Mouse (Mus musculus) large intestine, adult 2 months (tissue): ENCODE measurements at regions not wholly inside any gene's neighbourhood (a gene's known extent, or its start where the extent isn't known, plus 50 kb on each side); places are given as distances from the start of the nearest gene placed in this dataset.

Experiments
- DNase-seq: peaks from one replicate; pipeline ENCODE4 v3.0.0-alpha.2; 2012; ENCODE audit warnings: low read depth, low spot score
- WGBS: fragments of 180-500 bp; shearing (Covaris S2); methylation state at CpG from one replicate; pipeline ENCODE4 v1.1.7; 2018; 5-methylcytosine and 5-hydroxymethylcytosine counted together

- WGBS, result 5% methylated on average over 8 of the region's 8 CpGs
- no peak for DNase-seq
Observed at GRCm38 (mm10) chr13:83716711-83717171, 212.9 kb downstream of the Mef2c start.

GRCm38 (mm10) chr13:83717686-83718210 lies 213.9 kb downstream of the Mef2c start:
- DNase-seq, result no peak
- 12% methylated on average over 4 of the region's 4 CpGs for WGBS

- 8% methylated on average over 10 of the region's 10 CpGs for WGBS
- DNase-seq, result no peak
Observed at GRCm38 (mm10) chr13:83718431-83719410, 214.9 kb downstream of the Mef2c start.

- DNase-seq, result no peak
- 8% methylated on average over 24 of the region's 24 CpGs for WGBS
Observed at GRCm38 (mm10) chr13:83719635-83720291, 215.9 kb downstream of the Mef2c start.

- 6% methylated on average over 12 of the region's 12 CpGs for WGBS
- DNase-seq, result no peak
Observed at GRCm38 (mm10) chr13:83720352-83720751, 216.5 kb downstream of the Mef2c start.

GRCm38 (mm10) chr13:83720883-83721371 lies 217.1 kb downstream of the Mef2c start:
- WGBS, result 3% methylated on average over 30 of the region's 30 CpGs
- no peak for DNase-seq

GRCm38 (mm10) chr13:83721563-83721962 lies 217.7 kb downstream of the Mef2c start:
- WGBS, result 6% methylated on average over 14 of the region's 14 CpGs
- DNase-seq, result no peak

GRCm38 (mm10) chr13:83722241-83722640 lies 218.4 kb downstream of the Mef2c start:
- DNase-seq, result no peak
- 6% methylated on average over 7 of the region's 7 CpGs for WGBS

GRCm38 (mm10) chr13:83722791-83723190 lies 219.0 kb downstream of the Mef2c start:
- 9% methylated on average over 3 of the region's 3 CpGs for WGBS
- DNase-seq, result no peak

GRCm38 (mm10) chr13:83723396-83723795 lies 219.6 kb downstream of the Mef2c start:
- DNase-seq, result no peak
- WGBS, result 27% methylated on average over 2 of the region's 2 CpGs

- no peak for DNase-seq
- 21% methylated on average over 3 of the region's 3 CpGs for WGBS
Observed at GRCm38 (mm10) chr13:83724196-83724595, 220.4 kb downstream of the Mef2c start.

GRCm38 (mm10) chr13:83724995-83725394 lies 221.2 kb downstream of the Mef2c start:
- DNase-seq, result no peak
- WGBS, result 3% methylated on average over 11 of the region's 11 CpGs

- no peak for DNase-seq
- 9% methylated on average over 13 of the region's 13 CpGs for WGBS
Observed at GRCm38 (mm10) chr13:83725831-83726230, 222.0 kb downstream of the Mef2c start.

GRCm38 (mm10) chr13:83726346-83726975 lies 222.6 kb downstream of the Mef2c start:
- DNase-seq, result no peak
- 12% methylated on average over 13 of the region's 13 CpGs for WGBS

GRCm38 (mm10) chr13:83727051-83727765 lies 223.4 kb downstream of the Mef2c start:
- no peak for DNase-seq
- 4% methylated on average over 38 of the region's 38 CpGs for WGBS

GRCm38 (mm10) chr13:83727766-83728395 lies 224.0 kb downstream of the Mef2c start:
- WGBS, result 14% methylated on average over 9 of the region's 9 CpGs
- no peak for DNase-seq

- WGBS, result 11% methylated on average over 5 of the region's 5 CpGs
- no peak for DNase-seq
Observed at GRCm38 (mm10) chr13:83728421-83729010, 224.7 kb downstream of the Mef2c start.

- no peak for DNase-seq
- under 1% methylated on average over 33 of the region's 33 CpGs for WGBS
Observed at GRCm38 (mm10) chr13:83729331-83730009, 225.6 kb downstream of the Mef2c start.
